Mouse (Mus musculus) ES-Bruce4 (cell line): ENCODE results near the gene Smim22.

Experiments
- CTCF ChIP-seq: IDR thresholded peaks from one replicate; pipeline ENCODE4 v1.8.1; 2011; ENCODE audit warnings: low read depth, low read length
- POLR2A ChIP-seq: IDR thresholded peaks from one replicate; pipeline ENCODE4 v1.8.1; 2011; ENCODE audit warnings: low read length; ENCODE audit not compliant: insufficient read depth

DNA sequence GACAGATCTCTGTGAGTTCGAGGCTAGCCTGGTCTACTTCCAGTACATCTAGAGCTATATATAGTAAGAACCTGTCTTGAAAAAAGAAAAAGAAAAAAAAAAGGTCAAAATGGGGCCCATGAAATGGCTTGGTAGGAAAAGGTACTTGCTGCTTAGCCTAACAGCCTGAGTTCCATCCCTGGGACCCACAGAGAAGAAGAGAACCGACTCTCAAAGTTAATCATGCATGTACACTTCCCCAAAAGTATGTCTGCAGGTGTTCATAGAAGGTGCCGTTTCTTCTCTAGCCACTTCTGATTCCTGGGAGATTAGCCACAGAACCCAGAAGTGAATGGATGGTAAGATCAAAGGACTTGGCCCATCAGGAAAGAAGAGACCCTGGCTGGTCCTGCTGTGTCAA lies 38.7 kb upstream of the Smim22 start:
- TF ChIP-seq POLR2A (no peak), CTCF (no peak)
